Mouse (Mus musculus): ENCODE results near the gene Cd300lb. TPM values are rescaled to one million over a fixed set of nuclear protein-coding genes. Genes with fewer than 3 reads are reported as not detected.
A peak's percentile ranks its signal among the peaks of the same experiment; 100 is the strongest.

Cd300lb gene
- polyA plus RNA-seq, 1 experiment, result 0.33 TPM

DNA sequence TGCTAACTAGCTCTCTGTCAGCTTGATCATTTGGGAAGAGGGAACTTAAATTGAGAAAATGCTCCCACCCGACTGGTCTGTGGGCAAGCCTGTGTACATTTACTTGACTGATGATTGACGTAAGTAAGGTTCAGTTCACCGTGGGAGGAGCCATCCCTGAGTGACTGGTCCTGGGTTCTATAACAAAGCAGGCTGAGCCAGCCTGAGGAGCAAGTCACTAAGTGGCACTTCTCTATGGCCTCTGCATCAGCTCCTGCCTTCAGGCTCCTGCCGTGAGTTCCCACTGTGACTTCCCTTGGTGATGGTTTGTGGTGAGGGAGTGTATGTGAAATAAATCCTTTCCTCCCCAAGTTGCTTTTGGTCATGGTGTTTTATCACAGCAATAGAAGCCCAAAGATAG, 26.1 kb downstream of the Cd300lb start:
- Histone ChIP-seq H3K27ac (ENCODE audit: insufficient read depth, low read depth, low read length) (no peak overlapping the region), H3K4me1 (ENCODE audit: control insufficient read depth, insufficient read depth, low read length) (no peaks in the 10 kb centered on the region), H3K36me3 (ENCODE audit: control insufficient read depth, insufficient read depth, low read length) (no peaks in the 10 kb centered on the region), H3K27me3 (replicated peaks; ENCODE audit: control insufficient read depth, insufficient read depth, low read length) (no peaks in the 10 kb centered on the region), H3K4me3 (ENCODE audit: insufficient read depth, low read depth, low read length) (no peak overlapping the region)
- 68% methylated on average over 4 of the region's 4 CpGs for WGBS
- no peak for TF ChIP-seq POLR2A (IDR thresholded peaks at IDR 0.05; ENCODE audit: low read depth, low read length)
- TF ChIP-seq CTCF (conservative IDR thresholded peaks at IDR 0.05; ENCODE audit: insufficient read depth, insufficient read length, low read depth, low read length), result no peak
- DNase-seq, result no peak

DNA sequence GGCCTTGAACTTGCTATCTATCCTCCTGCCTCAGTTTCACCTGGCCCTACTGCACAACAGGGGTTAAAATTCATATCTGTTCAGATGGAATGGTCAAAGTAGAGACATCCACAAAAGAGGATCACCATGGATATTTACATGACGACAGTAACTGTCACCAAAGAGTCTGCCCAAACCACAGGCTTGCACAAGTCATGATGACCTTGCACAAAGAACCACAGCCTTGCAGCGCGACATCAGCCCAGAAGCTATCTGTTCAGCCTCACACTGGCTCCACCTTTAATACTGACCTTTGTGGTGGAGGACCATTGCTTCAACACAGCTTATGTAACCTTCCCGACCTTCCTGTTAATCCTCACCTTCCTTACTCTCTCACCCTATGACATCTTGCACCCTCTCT, 26.6 kb downstream of the Cd300lb start:
- no peak for TF ChIP-seq CTCF (conservative IDR thresholded peaks at IDR 0.05; ENCODE audit: insufficient read depth, insufficient read length, low read depth, low read length)
- no peak for TF ChIP-seq POLR2A (IDR thresholded peaks at IDR 0.05; ENCODE audit: low read depth, low read length)
- Histone ChIP-seq H3K27me3 (replicated peaks; ENCODE audit: control insufficient read depth, insufficient read depth, low read length) (no peaks in the 10 kb centered on the region), H3K36me3 (ENCODE audit: control insufficient read depth, insufficient read depth, low read length) (no peaks in the 10 kb centered on the region), H3K4me1 (ENCODE audit: control insufficient read depth, insufficient read depth, low read length) (no peaks in the 10 kb centered on the region), H3K27ac (ENCODE audit: insufficient read depth, low read depth, low read length) (no peak overlapping the region), H3K4me3 (ENCODE audit: insufficient read depth, low read depth, low read length) (no peak overlapping the region)
- 81% methylated on average over 4 of the region's 4 CpGs for WGBS
- DNase-seq, result no peak

GRCm38 (mm10) chr11:114903224-114903623, 31.0 kb downstream of the Cd300lb start:
- H3K4me3 ChIP-seq (ENCODE audit: insufficient read depth, low read depth, low read length), result no peak overlapping the region
- 92% methylated on average over 4 of the region's 4 CpGs for WGBS
- no peaks in the 10 kb centered on the region for H3K36me3 ChIP-seq (ENCODE audit: control insufficient read depth, insufficient read depth, low read length)
- no peaks in the 10 kb centered on the region for H3K4me1 ChIP-seq (ENCODE audit: control insufficient read depth, insufficient read depth, low read length)
- no peaks in the 10 kb centered on the region for H3K27me3 ChIP-seq (replicated peaks; ENCODE audit: control insufficient read depth, insufficient read depth, low read length)
- DNase-seq, result no peak
- no peak overlapping the region for H3K27ac ChIP-seq (ENCODE audit: insufficient read depth, low read depth, low read length)
- TF ChIP-seq POLR2A (IDR thresholded peaks at IDR 0.05; ENCODE audit: low read depth, low read length) (no peak), CTCF (conservative IDR thresholded peaks at IDR 0.05; ENCODE audit: insufficient read depth, insufficient read length, low read depth, low read length) (no peak)

DNA sequence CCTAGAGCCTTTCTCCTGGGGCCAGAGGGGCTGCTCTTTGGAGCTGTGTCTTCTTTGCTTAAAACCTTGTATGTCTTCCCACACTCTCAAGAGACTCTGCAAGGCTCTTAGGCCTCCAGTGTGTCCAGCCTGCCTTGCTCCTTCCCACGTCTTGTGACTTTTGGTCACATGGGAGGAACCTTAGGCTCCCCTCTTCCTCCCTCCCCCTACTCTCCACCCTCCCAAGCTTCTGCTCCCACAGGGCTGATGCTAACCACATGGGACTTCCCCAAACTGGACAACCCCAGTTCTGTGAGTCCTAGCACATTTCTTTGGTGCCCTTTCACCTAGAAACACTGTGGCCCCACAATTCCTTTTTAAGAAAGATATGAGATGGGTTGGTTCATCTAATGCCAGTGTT, 36.2 kb downstream of the Cd300lb start:
- Histone ChIP-seq H3K27me3 (replicated peaks; ENCODE audit: control insufficient read depth, insufficient read depth, low read length) (no peaks in the 10 kb centered on the region), H3K4me3 (ENCODE audit: insufficient read depth, low read depth, low read length) (no peak overlapping the region), H3K4me1 (ENCODE audit: control insufficient read depth, insufficient read depth, low read length) (no peaks in the 10 kb centered on the region), H3K27ac (ENCODE audit: insufficient read depth, low read depth, low read length) (no peak overlapping the region), H3K36me3 (ENCODE audit: control insufficient read depth, insufficient read depth, low read length) (no peaks in the 10 kb centered on the region)
- no peak for TF ChIP-seq CTCF (conservative IDR thresholded peaks at IDR 0.05; ENCODE audit: insufficient read depth, insufficient read length, low read depth, low read length)
- no peak for TF ChIP-seq POLR2A (IDR thresholded peaks at IDR 0.05; ENCODE audit: low read depth, low read length)
- 33% methylated on average over 1 of the region's 1 CpGs for WGBS
- peak; percentile 33 for DNase-seq

DNA sequence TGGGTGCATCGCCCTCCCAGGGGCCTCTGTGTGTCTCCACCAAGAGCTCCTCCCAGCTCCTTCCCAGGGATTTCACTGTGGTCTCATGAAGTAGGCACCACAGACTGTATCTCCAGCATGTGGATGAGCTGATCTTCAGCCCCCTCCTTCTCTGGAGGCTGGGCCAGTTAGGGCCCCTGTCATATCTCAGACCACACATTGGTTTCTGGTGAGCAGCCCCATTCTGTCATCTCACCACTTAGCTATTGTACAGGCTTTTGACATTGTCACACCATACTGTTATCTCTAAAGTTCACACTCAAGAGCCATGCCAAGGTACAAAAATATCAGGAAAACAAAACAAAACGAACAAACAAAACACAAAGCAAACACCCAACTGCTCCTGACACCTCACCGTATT, 38.1 kb downstream of the Cd300lb start:
- H3K36me3 ChIP-seq (ENCODE audit: control insufficient read depth, insufficient read depth, low read length), result no peaks in the 10 kb centered on the region
- H3K27me3 ChIP-seq (replicated peaks; ENCODE audit: control insufficient read depth, insufficient read depth, low read length), result no peaks in the 10 kb centered on the region
- H3K4me1 ChIP-seq (ENCODE audit: control insufficient read depth, insufficient read depth, low read length), result no peaks in the 10 kb centered on the region
- H3K4me3 ChIP-seq (ENCODE audit: insufficient read depth, low read depth, low read length), result no peak overlapping the region
- WGBS, result 84% methylated on average over 3 of the region's 3 CpGs
- H3K27ac ChIP-seq (ENCODE audit: insufficient read depth, low read depth, low read length), result no peak overlapping the region
- DNase-seq, result no peak
- no peak for TF ChIP-seq POLR2A (IDR thresholded peaks at IDR 0.05; ENCODE audit: low read depth, low read length)
- no peak for TF ChIP-seq CTCF (conservative IDR thresholded peaks at IDR 0.05; ENCODE audit: insufficient read depth, insufficient read length, low read depth, low read length)

DNA sequence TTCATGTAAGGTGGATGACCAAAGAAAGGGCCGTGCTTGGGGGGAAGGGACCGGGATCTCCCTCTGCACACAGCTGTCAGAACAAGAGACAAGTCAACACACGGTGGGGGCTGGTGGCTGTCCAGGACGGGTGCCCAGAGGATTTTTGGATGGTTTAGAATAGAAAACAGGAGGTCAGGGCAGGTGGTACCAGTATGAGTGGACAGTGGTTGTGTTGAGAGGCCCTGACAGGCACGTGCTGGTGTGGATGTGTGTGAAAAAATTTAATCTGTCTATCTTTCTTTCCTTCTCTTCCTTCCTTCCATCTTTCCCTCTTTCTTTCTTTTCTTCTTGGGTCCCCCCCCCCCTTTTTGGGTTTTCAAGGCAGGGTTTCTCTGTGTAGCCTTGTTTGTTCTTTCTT, 43.6 kb downstream of the Cd300lb start:
- Histone ChIP-seq H3K4me3 (ENCODE audit: insufficient read depth, low read depth, low read length) (no peak overlapping the region), H3K27ac (ENCODE audit: insufficient read depth, low read depth, low read length) (no peak overlapping the region), H3K4me1 (ENCODE audit: control insufficient read depth, insufficient read depth, low read length) (no peaks in the 10 kb centered on the region), H3K36me3 (ENCODE audit: control insufficient read depth, insufficient read depth, low read length) (no peaks in the 10 kb centered on the region), H3K27me3 (replicated peaks; ENCODE audit: control insufficient read depth, insufficient read depth, low read length) (no peaks in the 10 kb centered on the region)
- DNase-seq, result no peak
- TF ChIP-seq CTCF (conservative IDR thresholded peaks at IDR 0.05; ENCODE audit: insufficient read depth, insufficient read length, low read depth, low read length), result no peak
- TF ChIP-seq POLR2A (IDR thresholded peaks at IDR 0.05; ENCODE audit: low read depth, low read length), result no peak
- whole genome bisulfite sequencing, result 42% methylated on average over 5 of the region's 5 CpGs

DNA sequence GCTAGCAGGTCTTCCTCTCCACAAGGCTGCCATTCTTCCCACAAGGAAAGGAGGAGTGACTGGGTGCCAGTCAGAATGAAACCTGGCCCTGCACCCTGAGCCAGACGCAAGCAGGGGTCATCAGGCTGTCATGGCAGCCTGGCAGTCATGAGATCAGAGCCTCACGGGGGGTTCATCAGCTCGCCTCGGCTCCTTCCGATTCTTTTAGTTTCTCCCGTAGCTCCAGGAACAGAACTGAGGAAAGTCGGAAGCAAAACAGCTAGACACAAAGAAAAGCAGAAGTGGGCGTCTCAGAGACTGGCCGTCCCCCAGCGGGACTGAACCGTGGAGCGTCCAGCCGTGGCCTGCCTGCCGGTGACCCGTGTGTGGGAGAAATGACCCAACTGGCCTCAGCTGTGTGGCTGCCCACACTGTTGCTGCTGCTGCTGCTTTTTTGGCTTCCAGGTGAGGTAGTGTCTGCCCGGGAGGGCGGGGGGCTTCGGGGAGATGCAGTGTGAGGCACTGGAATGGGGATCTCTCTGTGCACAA, 44.1 kb downstream of the Cd300lb start, which contains the start of gene Cd300a:
Gene Cd300a (plus strand): TSS at position 51 of the 528 bp plus-strand sequence.
- Histone ChIP-seq H3K36me3 (ENCODE audit: control insufficient read depth, insufficient read depth, low read length) (no peaks in the 10 kb centered on the region), H3K4me3 (ENCODE audit: insufficient read depth, low read depth, low read length) (no peak within 1 kb of the TSS), H3K27ac (ENCODE audit: insufficient read depth, low read depth, low read length) (no peak within 1 kb of the TSS), H3K4me1 (ENCODE audit: control insufficient read depth, insufficient read depth, low read length) (no peaks in the 10 kb centered on the region), H3K27me3 (replicated peaks; ENCODE audit: control insufficient read depth, insufficient read depth, low read length) (no peaks in the 10 kb centered on the region)
- TF ChIP-seq POLR2A (IDR thresholded peaks at IDR 0.05; ENCODE audit: low read depth, low read length) (no peak), CTCF (conservative IDR thresholded peaks at IDR 0.05; ENCODE audit: insufficient read depth, insufficient read length, low read depth, low read length) (no peak)
- no peak for DNase-seq
- WGBS, result 37% methylated on average over 18 of the region's 18 CpGs

Data from kidney, adult 2 months (tissue).